Mouse (Mus musculus) C2C12 (cell line): ENCODE measurements at regions not wholly inside any gene's neighbourhood (a gene's known extent, or its start where the extent isn't known, plus 50 kb on each side); places are given as distances from the start of the nearest gene placed in this dataset.

Experiments used
- H3K27me3 ChIP-seq: one replicate; pipeline ENCODE4 v1.6.1; 2011; ENCODE audit not compliant: control insufficient read depth, insufficient read depth, insufficient read length
- H3K36me3 ChIP-seq: one replicate; pipeline ENCODE4 v1.6.1; 2011; ENCODE audit not compliant: control insufficient read depth, insufficient read depth
- H3K4me3 ChIP-seq: one replicate; pipeline ENCODE4 v1.5.1; 2011; ENCODE audit warnings: mild to moderate bottlenecking, control low read depth; ENCODE audit not compliant: poor library complexity, insufficient read depth, severe bottlenecking
- H3K79me2 ChIP-seq: one replicate; pipeline ENCODE4 v1.6.1; 2011; ENCODE audit not compliant: control insufficient read depth, insufficient read depth
- H3K79me3 ChIP-seq: one replicate; pipeline ENCODE4 v1.6.1; 2011; ENCODE audit warnings: low read depth, control low read depth
- H3ac ChIP-seq: one replicate; pipeline ENCODE3; 2011; ENCODE audit warnings: low read depth; ENCODE audit not compliant: control insufficient read depth, insufficient read length
- CEBPB ChIP-seq: IDR thresholded peaks from one replicate; pipeline ENCODE4 v1.6.1; 2011; ENCODE audit warnings: low read depth, mild to moderate bottlenecking, control low read depth, moderate library complexity
- CTCF ChIP-seq: IDR thresholded peaks from one replicate; pipeline ENCODE4 v1.5.1; 2011; ENCODE audit not compliant: control insufficient read depth, insufficient read depth, insufficient read length
- FOSL1 ChIP-seq: IDR thresholded peaks from one replicate; pipeline ENCODE4 v1.8.0; 2011; ENCODE audit warnings: mild to moderate bottlenecking, low read length; ENCODE audit not compliant: poor library complexity, insufficient read depth, severe bottlenecking
- MAX ChIP-seq: IDR thresholded peaks from one replicate; pipeline ENCODE4 v1.6.1; 2011; ENCODE audit warnings: mild to moderate bottlenecking, control low read depth
- MYOD1 ChIP-seq: IDR thresholded peaks from one replicate; pipeline ENCODE4 v1.6.1; 2011; ENCODE audit warnings: low read depth; ENCODE audit not compliant: control insufficient read depth, insufficient read length
- MYOG ChIP-seq: IDR thresholded peaks from one replicate; pipeline ENCODE4 v1.6.1; 2011; ENCODE audit not compliant: control insufficient read depth, insufficient read length; ENCODE audit errors: extremely low read depth
- USF1 ChIP-seq: IDR thresholded peaks from one replicate; pipeline ENCODE4 v1.6.1; 2011; ENCODE audit warnings: low read depth, mild to moderate bottlenecking, control low read depth, moderate library complexity

GRCm38 (mm10) chr9:115382824-115383475, 72.7 kb upstream of the Stt3b start:
- Histone ChIP-seq H3K79me3 (no peaks in the 10 kb centered on the region), H3K79me2 (no peaks in the 10 kb centered on the region), H3K27me3 (no peaks in the 10 kb centered on the region), H3K4me3 (no peak overlapping the region), H3K36me3 (no peaks in the 10 kb centered on the region), H3ac (no peak overlapping the region)
- TF ChIP-seq USF1 = no peak
- no peak for TF ChIP-seq CTCF
- TF ChIP-seq FOSL1 = no peak
- TF ChIP-seq CEBPB = no peak
- TF ChIP-seq MAX = no peak
- TF ChIP-seq MYOD1 = no peak
- no peak for TF ChIP-seq MYOG

- no peaks in the 10 kb centered on the region for H3K36me3 ChIP-seq
- no peak overlapping the region for H3K4me3 ChIP-seq
- no peaks in the 10 kb centered on the region for H3K79me2 ChIP-seq
- H3K27me3 ChIP-seq = no peaks in the 10 kb centered on the region
- H3ac ChIP-seq = no peak overlapping the region
- no peaks in the 10 kb centered on the region for H3K79me3 ChIP-seq
- TF ChIP-seq MAX (no peak), USF1 (no peak), CTCF (no peak), MYOD1 (no peak), MYOG (no peak), FOSL1 (no peak), CEBPB (no peak)
Measured at GRCm38 (mm10) chr9:115383935-115384334, 73.7 kb upstream of the Stt3b start.

- Histone ChIP-seq H3K79me3 (no peaks in the 10 kb centered on the region), H3ac (no peak overlapping the region), H3K79me2 (no peaks in the 10 kb centered on the region), H3K27me3 (no peaks in the 10 kb centered on the region), H3K36me3 (no peaks in the 10 kb centered on the region), H3K4me3 (no peak overlapping the region)
- TF ChIP-seq CTCF (no peak), USF1 (no peak), MYOG (no peak), CEBPB (no peak), FOSL1 (no peak), MAX (no peak), MYOD1 (no peak)
Measured at GRCm38 (mm10) chr9:115384345-115384744, 74.1 kb upstream of the Stt3b start.

- no peak overlapping the region for H3ac ChIP-seq
- no peaks in the 10 kb centered on the region for H3K79me2 ChIP-seq
- no peaks in the 10 kb centered on the region for H3K79me3 ChIP-seq
- H3K36me3 ChIP-seq = no peaks in the 10 kb centered on the region
- no peaks in the 10 kb centered on the region for H3K27me3 ChIP-seq
- no peak for TF ChIP-seq USF1
- no peak for TF ChIP-seq MYOD1
- TF ChIP-seq MAX = no peak
- no peak for TF ChIP-seq MYOG
- TF ChIP-seq CTCF = no peak
- no peak for TF ChIP-seq CEBPB
- TF ChIP-seq FOSL1 = no peak
- H3K4me3 ChIP-seq = no peak overlapping the region
Measured at GRCm38 (mm10) chr9:115387471-115388360, 77.5 kb upstream of the Stt3b start.

- H3K79me3 ChIP-seq = no peaks in the 10 kb centered on the region
Measured at GRCm38 (mm10) chr9:115388361-115388759, 78.1 kb upstream of the Stt3b start.

More at GRCm38 (mm10) chr9:115388361-115388759, 78.1 kb upstream of the Stt3b start:
- H3K27me3 ChIP-seq = no peaks in the 10 kb centered on the region
- no peak for TF ChIP-seq MYOD1
- no peak for TF ChIP-seq CTCF
- TF ChIP-seq MYOG = no peak
- H3K4me3 ChIP-seq = no peak overlapping the region
- no peak overlapping the region for H3ac ChIP-seq
- H3K79me2 ChIP-seq = no peaks in the 10 kb centered on the region
- no peaks in the 10 kb centered on the region for H3K36me3 ChIP-seq
